8 mouse cellular contexts compared by ENCODE assay signal in genomic region chr11:101081659-101082058, GRCm38 (mm10). TPM values are rescaled to one million over a fixed set of nuclear protein-coding genes. Genes with fewer than 3 reads are reported as not detected.
DNase-seq lines count a peak whose midpoint lies in the region; ATAC-seq and TF ChIP-seq lines count a peak whose summit lies in the region.

No protein-coding gene starts in this region.

- peak overlapping the region; percentile 99 for H3K4me2 ChIP-seq in embryonic facial prominence, embryonic 13.5 days
- H3K4me2 ChIP-seq in neural tube, embryonic 15.5 days: peak overlapping the region; percentile 99

- ATAC-seq in embryonic facial prominence, embryonic 13.5 days (ENCODE audit: insufficient number of reproducible peaks, insufficient read depth, low FRiP score, low TSS enrichment, low read depth): no peak
- ATAC-seq in neural tube, embryonic 15.5 days (ENCODE audit: low FRiP score): no peak

- peak overlapping the region; percentile 87; the same call in 1 of the 2 replicates for H3K27ac ChIP-seq in embryonic facial prominence, embryonic 13.5 days
- H3K27ac ChIP-seq in limb, embryonic 10.5 days: peak overlapping the region; percentile 53; the same call in 1 of the 2 replicates
- peak overlapping the region; percentile 93 for H3K27ac ChIP-seq in neural tube, embryonic 15.5 days (replicated peaks)

- no peak for DNase-seq in lung, adult 2 months
- no peak for DNase-seq in lung, adult 18-20 months
- no peak for DNase-seq in limb, embryonic 10.5 days (ENCODE audit: low spot score)
- no peak for DNase-seq in urinary bladder, postnatal 4 days (ENCODE audit: low spot score in 2 of 2)
- DNase-seq in adrenal gland, adult 8-10 months: no peak
- DNase-seq in thymus, adult 18-20 months: no peak

- 8% methylated on average over 10 of the region's 10 CpGs for WGBS in lung, adult 2 months
- 5% methylated on average over 10 of the region's 10 CpGs for WGBS in embryonic facial prominence, embryonic 13.5 days
- WGBS in limb, embryonic 10.5 days: 8% methylated on average over 10 of the region's 10 CpGs
- WGBS in neural tube, embryonic 15.5 days: 6% methylated on average over 10 of the region's 10 CpGs

- TF ChIP-seq CTCF in lung, adult 2 months (IDR thresholded peaks at IDR 0.05; ENCODE audit: insufficient read depth, low read length): no peak

- peak overlapping the region; percentile 37 for H3K4me3 ChIP-seq in lung, adult 2 months (replicated peaks; ENCODE audit: extremely low read depth, low read depth, low read length)
- H3K4me3 ChIP-seq in embryonic facial prominence, embryonic 13.5 days: peak overlapping the region; percentile 71
- H3K4me3 ChIP-seq in limb, embryonic 10.5 days: peak overlapping the region; percentile 66
- H3K4me3 ChIP-seq in neural tube, embryonic 15.5 days (replicated peaks): peak overlapping the region; percentile 82

- H3K9me3 ChIP-seq in embryonic facial prominence, embryonic 13.5 days: no peaks in the 10 kb centered on the region
- no peaks in the 10 kb centered on the region for H3K9me3 ChIP-seq in limb, embryonic 10.5 days (replicated peaks)
- no peaks in the 10 kb centered on the region for H3K9me3 ChIP-seq in neural tube, embryonic 15.5 days (replicated peaks)

- peaks cover 15% of the 10 kb centered on the region for H3K36me3 ChIP-seq in embryonic facial prominence, embryonic 13.5 days
- peaks cover 22% of the 10 kb centered on the region for H3K36me3 ChIP-seq in limb, embryonic 10.5 days
- H3K36me3 ChIP-seq in neural tube, embryonic 15.5 days: peaks cover 2% of the 10 kb centered on the region; the same call in 1 of the 2 replicates

- H3K27me3 ChIP-seq in embryonic facial prominence, embryonic 13.5 days: peaks cover 51% of the 10 kb centered on the region
- peaks cover 53% of the 10 kb centered on the region for H3K27me3 ChIP-seq in limb, embryonic 10.5 days (ENCODE audit: low read depth, poor library complexity, severe bottlenecking)
- peaks cover 38% of the 10 kb centered on the region for H3K27me3 ChIP-seq in neural tube, embryonic 15.5 days (replicated peaks)

- peak overlapping the region; percentile 88 for H3K9ac ChIP-seq in embryonic facial prominence, embryonic 13.5 days
- peak overlapping the region; percentile 47 for H3K9ac ChIP-seq in neural tube, embryonic 15.5 days (replicated peaks)

- peaks cover 7% of the 10 kb centered on the region for H3K4me1 ChIP-seq in lung, adult 2 months (ENCODE audit: control insufficient read depth, insufficient read depth, low read length)
- peaks cover 30% of the 10 kb centered on the region for H3K4me1 ChIP-seq in embryonic facial prominence, embryonic 13.5 days
- H3K4me1 ChIP-seq in limb, embryonic 10.5 days: peaks cover 32% of the 10 kb centered on the region
- H3K4me1 ChIP-seq in neural tube, embryonic 15.5 days: peaks cover 49% of the 10 kb centered on the region

- no peak for TF ChIP-seq POLR2A in lung, adult 2 months (IDR thresholded peaks at IDR 0.05; ENCODE audit: borderline replicate concordance, extremely low read depth, low read depth, low read length)

RNA-seq across cellular contexts. Expression of gene Coasy, which starts 0.7 kb away (rescaled TPM):
- 40.2 and 43.9 TPM in 2 replicates for polyA plus RNA-seq in lung, adult 2 months (2012; rRNA removed)
- polyA plus RNA-seq in embryonic facial prominence, embryonic 13.5 days (2015; fragmentation: Nextera tagmentation; extraction: Ambion mirVana): 40.8 and 43.8 TPM in 2 replicates
- 42.3 and 45.3 TPM in 2 replicates for polyA plus RNA-seq in limb, embryonic 10.5 days (2016; fragmentation: Nextera tagmentation; extraction: Ambion mirVana)
- polyA plus RNA-seq in neural tube, embryonic 15.5 days (2015; fragmentation: Nextera tagmentation; extraction: Ambion mirVana): 37.5 and 39.6 TPM in 2 replicates
- 100 to 1,000 TPM in 2 of 4 experiments, 10 to 100 TPM in 2; 70.8 to 104 (median 89.9) TPM for total RNA-seq in adrenal gland, adult 8-10 months (2022)

RNA-seq across cellular contexts. Expression of gene Hsd17b1, which starts 3.4 kb away (rescaled TPM):
- polyA plus RNA-seq in lung, adult 2 months (2012; rRNA removed): 0.17 and 0.29 TPM in 2 replicates
- polyA plus RNA-seq in embryonic facial prominence, embryonic 13.5 days (2015; fragmentation: Nextera tagmentation; extraction: Ambion mirVana): 0.15 TPM in 1 of 2 replicates, not detected in the other
- polyA plus RNA-seq in limb, embryonic 10.5 days (2016; fragmentation: Nextera tagmentation; extraction: Ambion mirVana): not detected in 2 replicates
- 0.22 and 0.29 TPM in 2 replicates for polyA plus RNA-seq in neural tube, embryonic 15.5 days (2015; fragmentation: Nextera tagmentation; extraction: Ambion mirVana)
- total RNA-seq in adrenal gland, adult 8-10 months (2022): 1 to 10 TPM; 1.7 to 2.4 (median 2.0) TPM

RNA-seq across cellular contexts. Expression of gene Mlx, which starts 5.4 kb away (rescaled TPM):
- 25.5 and 47.0 TPM in 2 replicates for polyA plus RNA-seq in lung, adult 2 months (2012; rRNA removed)
- polyA plus RNA-seq in embryonic facial prominence, embryonic 13.5 days (2015; fragmentation: Nextera tagmentation; extraction: Ambion mirVana): 46.8 and 50.9 TPM in 2 replicates
- 41.3 and 49.6 TPM in 2 replicates for polyA plus RNA-seq in limb, embryonic 10.5 days (2016; fragmentation: Nextera tagmentation; extraction: Ambion mirVana)
- 94.2 and 96.6 TPM in 2 replicates for polyA plus RNA-seq in neural tube, embryonic 15.5 days (2015; fragmentation: Nextera tagmentation; extraction: Ambion mirVana)
- 10 to 100 TPM; 38.1 to 69.0 (median 47.6) TPM for total RNA-seq in adrenal gland, adult 8-10 months (2022)

RNA-seq across cellular contexts. Expression of gene Naglu, which starts 11.8 kb away (rescaled TPM):
- 32.2 and 33.5 TPM in 2 replicates for polyA plus RNA-seq in lung, adult 2 months (2012; rRNA removed)
- 8.7 and 9.0 TPM in 2 replicates for polyA plus RNA-seq in embryonic facial prominence, embryonic 13.5 days (2015; fragmentation: Nextera tagmentation; extraction: Ambion mirVana)
- 4.9 and 5.9 TPM in 2 replicates for polyA plus RNA-seq in limb, embryonic 10.5 days (2016; fragmentation: Nextera tagmentation; extraction: Ambion mirVana)
- 11.7 and 12.4 TPM in 2 replicates for polyA plus RNA-seq in neural tube, embryonic 15.5 days (2015; fragmentation: Nextera tagmentation; extraction: Ambion mirVana)
- total RNA-seq in adrenal gland, adult 8-10 months (2022): 10 to 100 TPM; 45.3 to 51.8 (median 49.6) TPM

RNA-seq across cellular contexts. Expression of gene Psmc3ip, which starts 13.6 kb away (rescaled TPM):
- 1.5 and 2.1 TPM in 2 replicates for polyA plus RNA-seq in lung, adult 2 months (2012; rRNA removed)
- polyA plus RNA-seq in embryonic facial prominence, embryonic 13.5 days (2015; fragmentation: Nextera tagmentation; extraction: Ambion mirVana): 43.5 and 46.1 TPM in 2 replicates
- 73.1 and 74.0 TPM in 2 replicates for polyA plus RNA-seq in limb, embryonic 10.5 days (2016; fragmentation: Nextera tagmentation; extraction: Ambion mirVana)
- polyA plus RNA-seq in neural tube, embryonic 15.5 days (2015; fragmentation: Nextera tagmentation; extraction: Ambion mirVana): 17.7 and 22.4 TPM in 2 replicates
- total RNA-seq in adrenal gland, adult 8-10 months (2022): 1 to 10 TPM; 3.6 to 5.9 (median 4.2) TPM
